Mouse (Mus musculus) kidney, adult 9 months (tissue): ENCODE measurements around the gene Gm21721.
"Not testable (repeated sequence)": the region's sequence is repeated elsewhere in the genome, so short reads cannot be mapped to it uniquely, and the experiment has no call there.

ENCODE experiments used
- DNase-seq: peaks from one replicate; pipeline ENCODE4 v3.0.0; 2022

The Gm21721 gene

DNA sequence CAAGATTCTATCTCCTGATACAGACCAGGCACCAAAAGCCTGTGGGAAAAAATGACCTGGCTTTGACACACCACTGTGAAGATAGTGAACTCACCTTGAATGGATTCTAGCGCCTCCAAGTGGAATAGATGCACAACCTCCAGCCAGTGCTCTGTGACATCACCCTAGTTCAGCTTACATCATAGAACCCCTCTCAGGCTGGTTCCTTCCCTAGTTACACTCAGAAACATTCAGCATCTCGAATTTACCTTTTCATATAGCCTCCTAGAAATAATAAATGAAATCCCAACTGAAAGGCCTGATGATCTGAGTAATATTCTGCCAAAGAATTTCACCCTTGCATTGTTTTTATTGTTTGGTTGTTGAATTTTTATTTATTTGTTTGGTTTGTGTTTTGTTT is at the start of gene Gm21721:
Gene Gm21721 (minus strand): TSS at position 101 of the 400 bp plus-strand sequence.
- DNase-seq = not testable (repeated sequence)
